Mouse (Mus musculus): ENCODE results near the gene Mindy4. TPM values are rescaled to one million over a fixed set of nuclear protein-coding genes. Genes with fewer than 3 reads are reported as not detected.
A peak's percentile ranks its signal among the peaks of the same experiment; 100 is the strongest.

Mindy4 gene
- polyA plus RNA-seq, 1 experiment from 2014 or later: 17.2 TPM

DNA sequence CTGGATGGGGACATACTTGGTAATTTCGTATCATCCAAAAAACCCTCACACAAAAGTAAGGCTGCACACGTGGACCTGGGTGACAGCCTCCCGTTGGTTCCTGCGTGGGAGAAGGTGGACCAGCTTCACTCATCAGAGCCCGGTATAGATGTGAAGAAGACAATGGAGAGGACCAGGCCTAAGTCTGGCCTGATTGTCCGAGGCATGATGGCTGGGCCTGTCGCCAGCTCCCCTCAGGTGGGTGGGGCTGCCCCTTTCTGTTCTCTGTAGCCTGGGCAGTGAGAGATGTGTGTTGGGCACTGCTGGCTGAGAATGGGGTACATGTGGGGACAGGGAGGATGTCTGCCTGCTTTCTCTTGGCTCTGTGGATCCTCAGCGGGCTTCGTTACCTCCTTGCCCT lies 15.0 kb downstream of the Mindy4 start:
- 96% methylated on average over 9 of the region's 9 CpGs for WGBS
- Histone ChIP-seq H3K27me3 (ENCODE audit: insufficient read depth, poor library complexity, severe bottlenecking) (no peaks in the 10 kb centered on the region), H3K36me3 (peaks cover 71% of the 10 kb centered on the region), H3K27ac (no peak overlapping the region), H3K4me1 (replicated peaks) (no peaks in the 10 kb centered on the region), H3K9me3 (no peaks in the 10 kb centered on the region), H3K4me3 (no peak overlapping the region)
- no peak for DNase-seq (ENCODE audit: low spot score)

DNA sequence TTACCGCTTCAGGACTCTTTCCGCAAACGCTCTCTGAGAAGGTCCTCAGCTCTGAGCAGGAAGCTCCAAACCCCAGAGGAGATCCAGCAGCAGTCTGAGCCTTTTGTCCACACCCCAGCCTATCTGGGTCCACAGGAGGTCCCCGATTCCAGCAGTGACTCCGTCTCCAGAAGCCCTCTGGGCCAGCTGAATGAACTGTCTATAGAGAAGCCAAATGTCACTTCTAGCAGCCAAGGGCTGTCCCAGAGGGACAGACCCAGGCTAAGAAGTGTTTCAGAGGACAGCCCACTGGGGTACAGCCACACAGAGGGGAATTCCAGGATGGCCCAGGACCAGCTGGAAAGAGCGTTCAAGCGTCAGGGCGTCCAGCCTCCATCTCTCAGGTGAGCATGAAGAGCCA lies 20.8 kb downstream of the Mindy4 start:
- Histone ChIP-seq H3K4me3 (no peak overlapping the region), H3K27me3 (ENCODE audit: insufficient read depth, poor library complexity, severe bottlenecking) (no peaks in the 10 kb centered on the region), H3K27ac (no peak overlapping the region), H3K36me3 (peaks cover 51% of the 10 kb centered on the region), H3K9me3 (no peaks in the 10 kb centered on the region), H3K4me1 (replicated peaks) (no peaks in the 10 kb centered on the region)
- DNase-seq (ENCODE audit: low spot score): no peak
- WGBS: 90% methylated on average over 8 of the region's 8 CpGs

DNA sequence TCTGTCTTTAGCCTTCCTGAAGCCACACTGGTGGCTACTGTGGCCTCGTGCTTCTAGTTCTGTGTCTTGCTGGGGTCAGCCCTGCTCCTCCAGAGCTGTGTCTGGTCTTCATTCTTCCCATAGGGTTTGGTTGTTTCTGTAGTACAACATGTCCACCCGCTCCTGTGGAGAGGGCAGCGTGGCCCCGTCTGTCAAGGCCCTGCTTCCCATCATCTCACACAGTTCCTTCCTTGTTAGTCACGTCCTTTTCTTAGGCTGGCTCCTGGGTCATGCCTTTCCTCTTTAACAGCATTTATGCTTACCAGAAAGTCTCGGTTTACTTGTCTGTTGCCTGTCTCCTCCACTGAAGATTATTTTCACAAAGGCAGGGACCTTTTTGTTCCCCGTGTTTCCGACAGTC lies 26.9 kb downstream of the Mindy4 start:
- Histone ChIP-seq H3K4me1 (replicated peaks) (no peaks in the 10 kb centered on the region), H3K4me3 (no peak overlapping the region), H3K9me3 (no peaks in the 10 kb centered on the region), H3K36me3 (peaks cover 18% of the 10 kb centered on the region), H3K27me3 (ENCODE audit: insufficient read depth, poor library complexity, severe bottlenecking) (no peaks in the 10 kb centered on the region), H3K27ac (no peak overlapping the region)
- no peak for DNase-seq (ENCODE audit: low spot score)
- 83% methylated on average over 8 of the region's 8 CpGs for whole genome bisulfite sequencing

DNA sequence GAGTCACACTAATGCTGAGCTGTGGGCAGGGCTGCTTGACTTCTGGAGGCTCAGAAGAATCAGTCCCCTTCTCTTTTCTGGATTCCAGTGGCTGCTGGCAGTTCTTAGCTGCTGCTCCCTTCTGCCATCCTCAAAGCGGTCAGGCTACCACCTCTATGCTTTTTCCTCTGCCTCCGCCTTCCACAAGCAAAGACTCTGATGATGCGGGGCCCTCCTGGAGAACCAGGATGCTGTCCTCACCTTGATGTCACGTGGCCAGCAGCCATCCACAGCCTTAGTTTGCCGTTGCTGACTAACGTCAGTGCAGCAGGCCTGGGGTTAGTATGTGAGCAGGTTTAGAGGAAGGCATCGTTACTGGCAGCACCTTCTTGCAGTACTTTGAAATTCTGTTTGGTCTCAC lies 28.9 kb downstream of the Mindy4 start:
- Histone ChIP-seq H3K27ac (no peak overlapping the region), H3K36me3 (peaks cover 15% of the 10 kb centered on the region), H3K9me3 (no peaks in the 10 kb centered on the region), H3K27me3 (ENCODE audit: insufficient read depth, poor library complexity, severe bottlenecking) (no peaks in the 10 kb centered on the region), H3K4me1 (replicated peaks) (no peaks in the 10 kb centered on the region), H3K4me3 (no peak overlapping the region)
- DNase-seq (ENCODE audit: low spot score): no peak
- 89% methylated on average over 7 of the region's 7 CpGs for WGBS

DNA sequence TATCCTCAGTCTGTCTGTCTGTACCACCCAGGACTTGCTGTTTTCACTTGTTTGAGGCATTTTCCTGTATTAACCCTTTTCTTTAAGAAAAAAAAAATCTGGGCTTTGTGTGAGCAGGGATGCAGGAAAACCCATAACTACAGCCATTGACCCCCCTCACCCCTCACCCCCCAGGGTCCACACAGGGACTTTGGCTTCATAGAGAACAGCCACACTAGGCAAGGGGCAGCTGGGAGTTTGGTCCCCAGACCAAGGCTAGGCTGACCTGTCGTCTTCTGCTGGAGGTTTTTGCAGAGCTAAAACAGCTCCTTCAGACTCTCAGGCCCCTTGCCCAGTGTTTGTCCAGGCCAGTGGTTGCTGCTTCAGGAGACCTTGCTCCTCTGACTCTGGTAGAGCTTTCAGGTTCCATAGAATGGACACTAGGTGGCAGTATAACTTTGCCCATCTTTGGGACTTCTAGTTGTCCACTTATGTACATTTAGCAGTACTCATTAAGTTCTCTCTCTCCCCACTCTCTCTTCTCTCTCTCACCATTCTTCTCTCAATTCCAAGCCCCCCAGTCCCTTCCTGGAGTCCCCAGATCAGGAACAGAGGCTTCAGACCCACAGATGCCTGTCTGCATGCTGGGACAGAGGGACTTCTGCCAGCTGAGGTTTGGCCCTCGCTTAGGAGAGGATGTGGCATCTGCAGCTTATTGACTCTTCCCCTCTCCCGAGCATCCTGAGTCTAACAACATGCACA lies 29.5 kb downstream of the Mindy4 start:
- no peaks in the 10 kb centered on the region for H3K27me3 ChIP-seq (ENCODE audit: insufficient read depth, poor library complexity, severe bottlenecking)
- peak; percentile 35 for DNase-seq (ENCODE audit: low spot score)
- H3K4me1 ChIP-seq (replicated peaks): 0 out of 2 replicates have a peak, but pooled peaks cover 5% of the 10 kb centered on the region
- no peaks in the 10 kb centered on the region for H3K9me3 ChIP-seq
- H3K36me3 ChIP-seq: peaks cover 18% of the 10 kb centered on the region
- H3K4me3 ChIP-seq: no peak overlapping the region
- no peak overlapping the region for H3K27ac ChIP-seq
- 64% methylated on average over 3 of the region's 3 CpGs for WGBS

DNA sequence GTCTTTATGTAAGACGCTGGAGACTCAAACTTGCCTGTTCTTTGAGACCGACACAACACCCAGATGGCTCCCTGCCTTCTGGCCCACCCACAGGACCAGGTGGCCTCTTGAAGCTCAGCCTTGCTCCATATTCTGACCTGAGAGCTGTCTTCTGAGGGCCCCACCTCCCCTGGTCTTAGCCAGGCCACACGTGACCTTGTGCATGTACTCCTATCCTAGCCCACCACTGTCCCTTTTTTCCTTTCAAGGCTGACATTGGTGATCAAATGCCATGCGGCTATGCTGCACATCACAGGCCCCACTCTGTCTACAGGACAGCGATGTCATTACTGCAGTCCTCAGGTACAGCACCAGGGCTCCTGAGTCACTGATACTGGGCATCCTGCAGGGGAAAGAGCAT lies 30.1 kb downstream of the Mindy4 start:
- H3K27ac ChIP-seq: no peak overlapping the region
- H3K36me3 ChIP-seq: peaks cover 24% of the 10 kb centered on the region
- 94% methylated on average over 5 of the region's 5 CpGs for WGBS
- no peak overlapping the region for H3K4me3 ChIP-seq
- H3K27me3 ChIP-seq (ENCODE audit: insufficient read depth, poor library complexity, severe bottlenecking): no peaks in the 10 kb centered on the region
- no peaks in the 10 kb centered on the region for H3K9me3 ChIP-seq
- no peak for DNase-seq (ENCODE audit: low spot score)
- H3K4me1 ChIP-seq (replicated peaks): 0 out of 2 replicates have a peak, but pooled peaks cover 5% of the 10 kb centered on the region

DNA sequence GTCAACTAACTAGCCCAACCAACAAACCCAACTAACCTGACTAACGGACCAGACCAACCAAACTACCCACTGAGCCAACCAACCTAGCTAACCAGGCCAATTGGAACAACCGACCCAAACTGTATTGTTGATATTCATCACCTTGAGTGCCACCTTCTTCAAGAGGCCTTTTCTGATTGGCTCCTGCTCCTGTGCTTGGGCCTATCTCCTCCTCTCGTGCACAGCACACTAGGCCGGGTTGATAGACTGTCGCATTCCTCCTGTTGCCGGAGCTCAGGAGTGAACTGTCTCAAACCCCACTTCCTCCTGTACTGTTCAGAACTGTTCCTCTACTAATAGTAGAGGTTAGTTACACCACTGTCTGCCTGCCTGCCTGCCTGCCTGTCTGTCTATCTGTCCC lies 31.5 kb downstream of the Mindy4 start:
- Histone ChIP-seq H3K36me3 (peaks cover 24% of the 10 kb centered on the region), H3K4me1 (replicated peaks) (0 out of 2 replicates have a peak, but pooled peaks cover 5% of the 10 kb centered on the region), H3K4me3 (no peak overlapping the region), H3K9me3 (no peaks in the 10 kb centered on the region), H3K27me3 (ENCODE audit: insufficient read depth, poor library complexity, severe bottlenecking) (no peaks in the 10 kb centered on the region), H3K27ac (no peak overlapping the region)
- WGBS: 86% methylated on average over 6 of the region's 6 CpGs
- DNase-seq (ENCODE audit: low spot score): no peak

DNA sequence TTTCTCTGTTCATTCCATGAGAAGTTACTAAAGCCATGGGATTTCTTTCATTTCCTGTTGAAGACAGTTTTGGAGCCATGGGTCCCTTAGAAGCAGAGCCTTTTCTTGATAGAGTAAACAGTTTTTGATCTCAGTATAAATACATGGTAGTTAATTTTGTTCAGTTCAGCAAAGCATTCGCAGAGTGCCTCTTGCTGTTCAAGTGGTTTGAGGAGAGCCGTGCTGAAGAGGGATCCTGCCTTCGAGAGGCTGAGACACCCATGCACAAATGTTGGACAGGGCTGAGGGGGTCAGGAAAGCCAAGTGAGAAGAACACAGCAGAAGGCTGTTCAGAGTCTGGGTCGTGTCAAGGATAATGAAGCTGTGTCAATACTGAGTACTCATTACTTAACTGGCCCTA lies 32.5 kb downstream of the Mindy4 start:
- Histone ChIP-seq H3K27ac (no peak overlapping the region), H3K36me3 (peaks cover 24% of the 10 kb centered on the region), H3K4me3 (no peak overlapping the region), H3K4me1 (replicated peaks) (0 out of 2 replicates have a peak, but pooled peaks cover 9% of the 10 kb centered on the region), H3K9me3 (no peaks in the 10 kb centered on the region), H3K27me3 (ENCODE audit: insufficient read depth, poor library complexity, severe bottlenecking) (no peaks in the 10 kb centered on the region)
- 89% methylated on average over 4 of the region's 4 CpGs for WGBS
- DNase-seq (ENCODE audit: low spot score): no peak

DNA sequence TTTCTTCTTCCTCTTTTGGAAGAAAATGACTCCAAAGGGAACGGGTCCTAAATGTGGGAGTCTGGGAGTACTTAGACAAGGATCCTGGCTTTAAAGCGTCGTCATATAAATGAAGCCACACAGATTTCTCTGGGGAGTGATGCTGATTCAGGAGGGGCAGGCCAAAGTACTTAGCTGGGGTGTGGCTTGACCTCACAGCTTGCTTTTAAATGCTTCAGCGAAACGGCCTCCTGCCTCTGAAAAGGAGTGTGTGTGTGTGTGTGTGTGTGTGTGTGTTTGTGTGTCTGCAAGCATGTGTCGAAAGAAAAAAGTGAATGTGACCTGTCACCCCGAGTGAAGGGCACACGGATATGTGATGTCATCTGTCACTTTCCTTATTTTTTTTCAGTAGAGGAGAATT lies 36.7 kb downstream of the Mindy4 start:
- H3K27me3 ChIP-seq (ENCODE audit: insufficient read depth, poor library complexity, severe bottlenecking): no peaks in the 10 kb centered on the region

DNA sequence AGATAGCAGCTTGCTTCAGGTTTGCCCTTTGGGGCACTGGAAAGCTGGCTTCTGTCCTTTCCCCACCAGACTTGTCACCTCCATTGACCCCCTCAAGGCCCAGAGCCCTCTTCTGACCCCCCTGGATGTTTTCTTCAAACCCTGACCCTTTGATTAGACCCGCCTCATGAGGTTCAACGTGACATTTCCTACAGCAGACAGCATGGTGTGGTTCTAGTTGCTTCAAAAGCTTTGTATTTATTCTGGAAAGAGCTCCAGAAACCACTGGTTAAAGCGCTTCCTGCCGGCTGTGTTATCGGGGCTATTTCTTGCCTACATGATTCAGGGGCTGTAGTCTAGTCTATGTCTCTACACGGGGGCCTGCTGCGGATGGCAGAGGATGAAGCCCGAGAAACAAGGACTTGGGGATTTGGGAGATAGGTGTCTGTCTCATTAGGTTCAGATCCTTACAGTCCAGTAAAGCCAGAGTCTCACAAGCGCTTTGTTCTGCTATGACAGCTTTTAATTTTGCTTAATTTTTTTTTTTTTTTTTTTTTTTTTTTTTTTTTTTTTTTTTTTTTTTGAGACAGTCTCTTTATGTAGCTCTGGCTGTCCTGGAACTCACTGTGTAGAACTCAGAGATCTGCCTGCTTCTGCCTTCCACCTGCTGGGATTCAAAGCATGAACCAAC lies 37.5 kb downstream of the Mindy4 start:
- peaks cover 14% of the 10 kb centered on the region for H3K36me3 ChIP-seq
- 84% methylated on average over 9 of the region's 9 CpGs for WGBS

More for the DNA sequence above, 36.7 kb downstream of the Mindy4 start:
- Histone ChIP-seq H3K4me3 (no peak overlapping the region), H3K36me3 (peaks cover 13% of the 10 kb centered on the region), H3K9me3 (no peaks in the 10 kb centered on the region), H3K4me1 (replicated peaks) (0 out of 2 replicates have a peak, but pooled peaks cover 9% of the 10 kb centered on the region), H3K27ac (no peak overlapping the region)
- no peak for DNase-seq (ENCODE audit: low spot score)
- 57% methylated on average over 8 of the region's 8 CpGs for WGBS

DNA sequence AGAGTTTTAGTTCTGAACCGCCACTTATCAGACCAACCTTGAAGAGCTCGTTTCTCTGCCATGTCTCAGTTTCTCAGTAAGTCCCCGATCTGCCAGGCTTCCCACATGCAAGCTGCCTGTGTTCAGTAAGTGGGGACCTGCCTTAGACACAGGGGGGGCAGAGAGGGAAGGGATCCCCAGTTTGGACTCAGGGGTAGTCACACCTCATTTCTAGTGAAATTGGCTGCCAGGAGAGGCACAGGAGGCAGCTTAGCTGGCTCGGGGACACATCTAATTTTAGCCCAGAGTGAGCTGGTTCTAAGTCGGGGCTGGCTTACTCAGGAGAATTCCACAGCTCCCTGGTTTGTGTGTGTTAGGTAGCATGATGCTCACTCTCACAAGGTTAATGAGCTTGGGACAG lies 38.3 kb downstream of the Mindy4 start:
- peaks cover 18% of the 10 kb centered on the region for H3K36me3 ChIP-seq
- DNase-seq (ENCODE audit: low spot score): no peak

More for the DNA sequence above, 37.5 kb downstream of the Mindy4 start:
- no peak overlapping the region for H3K27ac ChIP-seq
- H3K27me3 ChIP-seq (ENCODE audit: insufficient read depth, poor library complexity, severe bottlenecking): no peaks in the 10 kb centered on the region
- no peak overlapping the region for H3K4me3 ChIP-seq
- 0 out of 2 replicates have a peak, but pooled peaks cover 9% of the 10 kb centered on the region for H3K4me1 ChIP-seq (replicated peaks)
- H3K9me3 ChIP-seq: no peaks in the 10 kb centered on the region
- no peak for DNase-seq (ENCODE audit: low spot score)

DNA sequence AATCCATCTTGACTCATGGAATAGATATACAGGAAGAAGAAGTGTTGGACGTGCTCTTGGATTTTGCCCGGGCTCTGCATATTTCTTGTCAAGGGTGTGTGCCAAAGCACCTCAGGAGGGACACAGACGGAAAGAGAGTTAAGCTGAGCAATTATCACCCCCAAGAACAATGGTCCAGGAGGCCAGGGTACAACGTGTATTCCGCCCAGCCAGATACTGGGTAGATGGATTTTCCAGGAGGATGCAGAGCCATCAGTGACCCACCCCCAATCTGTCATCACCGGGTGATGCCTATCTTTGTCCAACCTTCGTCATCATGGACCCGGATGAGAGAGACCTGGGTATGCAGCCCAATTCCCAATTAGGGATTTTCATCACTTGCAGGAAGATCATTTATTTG lies 42.5 kb downstream of the Mindy4 start:
- peaks cover 5% of the 10 kb centered on the region; the same call in 1 of the 2 replicates for H3K4me1 ChIP-seq (replicated peaks)
- H3K9me3 ChIP-seq: no peaks in the 10 kb centered on the region
- peaks cover 15% of the 10 kb centered on the region; the same call in 1 of the 2 replicates for H3K36me3 ChIP-seq
- DNase-seq (ENCODE audit: low spot score): no peak
- no peaks in the 10 kb centered on the region for H3K27me3 ChIP-seq (ENCODE audit: insufficient read depth, poor library complexity, severe bottlenecking)
- no peak overlapping the region for H3K4me3 ChIP-seq
- no peak overlapping the region for H3K27ac ChIP-seq
- WGBS: 92% methylated on average over 8 of the region's 8 CpGs

More for the DNA sequence above, 38.3 kb downstream of the Mindy4 start:
- Histone ChIP-seq H3K4me1 (replicated peaks) (0 out of 2 replicates have a peak, but pooled peaks cover 9% of the 10 kb centered on the region), H3K9me3 (no peaks in the 10 kb centered on the region), H3K4me3 (no peak overlapping the region), H3K27ac (no peak overlapping the region), H3K27me3 (ENCODE audit: insufficient read depth, poor library complexity, severe bottlenecking) (no peaks in the 10 kb centered on the region)
- WGBS: 88% methylated on average over 5 of the region's 5 CpGs

DNA sequence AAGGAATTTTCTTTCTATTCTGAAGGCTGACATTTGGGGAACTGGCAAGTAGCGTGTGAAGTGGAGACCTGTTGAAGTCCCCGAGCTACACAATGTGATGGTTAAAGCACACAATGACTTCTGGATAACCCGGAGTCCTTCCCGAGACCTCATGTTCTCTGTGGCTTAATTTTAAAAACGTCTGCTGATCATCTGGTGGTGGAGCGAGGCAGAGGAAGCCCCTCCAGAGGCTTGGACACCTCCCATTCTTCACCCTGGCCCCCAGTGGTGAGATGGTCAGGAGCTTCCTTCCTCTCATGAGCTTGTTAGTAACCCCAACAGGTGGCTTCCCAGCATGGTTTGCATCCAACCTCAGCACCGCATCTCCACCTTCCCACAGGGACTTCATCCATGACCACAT lies 43.3 kb downstream of the Mindy4 start:
- Histone ChIP-seq H3K4me1 (replicated peaks) (peaks cover 4% of the 10 kb centered on the region; the same call in 1 of the 2 replicates), H3K9me3 (no peaks in the 10 kb centered on the region), H3K27me3 (ENCODE audit: insufficient read depth, poor library complexity, severe bottlenecking) (no peaks in the 10 kb centered on the region), H3K4me3 (no peak overlapping the region), H3K27ac (no peak overlapping the region), H3K36me3 (peaks cover 15% of the 10 kb centered on the region; the same call in 1 of the 2 replicates)
- no peak for DNase-seq (ENCODE audit: low spot score)
- 93% methylated on average over 7 of the region's 7 CpGs for WGBS

Measured in hindbrain, embryonic 10.5 days (tissue).